Mouse (Mus musculus): ENCODE data around the gene Eif3l. TPM values are rescaled to one million over a fixed set of nuclear protein-coding genes. Genes with fewer than 3 reads are reported as not detected.

Eif3l gene
- polyA plus RNA-seq, 2 experiments: 198 to 214 TPM

GRCm38 (mm10) chr15:79109321-79109934 lies 34.4 kb downstream of the Eif3l start:
- ATAC-seq (ENCODE audit: low FRiP score, low read depth): no peak
- WGBS: under 1% methylated on average over 36 of the region's 46 CpGs
- Histone ChIP-seq H3K4me2 (replicated peaks; ENCODE audit: low read depth, low read length, severe bottlenecking) (peak overlapping the region; percentile 95), H3K4me3 (replicated peaks; ENCODE audit: low read length) (peak overlapping the region; percentile 93), H3K9me3 (ENCODE audit: control insufficient read depth, low read length) (no peaks in the 10 kb centered on the region), H3K9ac (ENCODE audit: low read depth, low read length, severe bottlenecking) (peak overlapping the region; percentile 89), H3K36me3 (ENCODE audit: control insufficient read depth, insufficient read depth, low read length) (peaks cover 9% of the 10 kb centered on the region; the same call in 1 of the 2 replicates), H3K27ac (replicated peaks; ENCODE audit: low read depth, low read length) (peak overlapping the region; percentile 83), H3K27me3 (ENCODE audit: control insufficient read depth, insufficient read depth, low read length) (no peaks in the 10 kb centered on the region), H3K4me1 (ENCODE audit: control insufficient read depth, insufficient read depth, low read length) (peaks cover 20% of the 10 kb centered on the region)
- TF ChIP-seq POLR2A (IDR thresholded peaks at IDR 0.05; ENCODE audit: borderline replicate concordance, extremely low read depth, insufficient read depth, insufficient read length): no peak
- no peak for DNase-seq (ENCODE audit: low spot score)

- Histone ChIP-seq H3K27ac (replicated peaks; ENCODE audit: low read depth, low read length) (no peak overlapping the region), H3K9me3 (ENCODE audit: control insufficient read depth, low read length) (no peaks in the 10 kb centered on the region), H3K36me3 (ENCODE audit: control insufficient read depth, insufficient read depth, low read length) (peaks cover 15% of the 10 kb centered on the region), H3K9ac (ENCODE audit: low read depth, low read length, severe bottlenecking) (peak overlapping the region; percentile 89), H3K4me2 (replicated peaks; ENCODE audit: low read depth, low read length, severe bottlenecking) (peak overlapping the region; percentile 95), H3K27me3 (ENCODE audit: control insufficient read depth, insufficient read depth, low read length) (no peaks in the 10 kb centered on the region), H3K4me1 (ENCODE audit: control insufficient read depth, insufficient read depth, low read length) (peaks cover 20% of the 10 kb centered on the region), H3K4me3 (replicated peaks; ENCODE audit: low read length) (peak overlapping the region; percentile 93)
- 10% methylated on average over 9 of the region's 9 CpGs for WGBS
- TF ChIP-seq POLR2A (IDR thresholded peaks at IDR 0.05; ENCODE audit: borderline replicate concordance, extremely low read depth, insufficient read depth, insufficient read length): no peak
- ATAC-seq (ENCODE audit: low FRiP score, low read depth) (no peak), DNase-seq (ENCODE audit: low spot score) (no peak)
These were observed 35.1 kb downstream of the Eif3l start for GRCm38 (mm10) chr15:79110031-79110430.

- Histone ChIP-seq H3K9ac (ENCODE audit: low read depth, low read length, severe bottlenecking) (0 out of 2 replicates have a peak overlapping the region, but pooled peaks have one; percentile 89), H3K9me3 (ENCODE audit: control insufficient read depth, low read length) (no peaks in the 10 kb centered on the region), H3K36me3 (ENCODE audit: control insufficient read depth, insufficient read depth, low read length) (peaks cover 20% of the 10 kb centered on the region), H3K4me3 (replicated peaks; ENCODE audit: low read length) (peak overlapping the region; percentile 93), H3K4me1 (ENCODE audit: control insufficient read depth, insufficient read depth, low read length) (peaks cover 20% of the 10 kb centered on the region), H3K27ac (replicated peaks; ENCODE audit: low read depth, low read length) (no peak overlapping the region), H3K4me2 (replicated peaks; ENCODE audit: low read depth, low read length, severe bottlenecking) (peak overlapping the region; percentile 95), H3K27me3 (ENCODE audit: control insufficient read depth, insufficient read depth, low read length) (no peaks in the 10 kb centered on the region)
- DNase-seq (ENCODE audit: low spot score) (no peak), ATAC-seq (ENCODE audit: low FRiP score, low read depth) (no peak)
- TF ChIP-seq POLR2A (IDR thresholded peaks at IDR 0.05; ENCODE audit: borderline replicate concordance, extremely low read depth, insufficient read depth, insufficient read length): no peak
- WGBS: 51% methylated on average over 2 of the region's 2 CpGs
These were observed 35.5 kb downstream of the Eif3l start for GRCm38 (mm10) chr15:79110528-79110927.

GRCm38 (mm10) chr15:79111774-79112173 lies 36.8 kb downstream of the Eif3l start:
- no peak for TF ChIP-seq POLR2A (IDR thresholded peaks at IDR 0.05; ENCODE audit: borderline replicate concordance, extremely low read depth, insufficient read depth, insufficient read length)
- Histone ChIP-seq H3K9me3 (ENCODE audit: control insufficient read depth, low read length) (no peaks in the 10 kb centered on the region), H3K27ac (replicated peaks; ENCODE audit: low read depth, low read length) (no peak overlapping the region), H3K4me3 (replicated peaks; ENCODE audit: low read length) (no peak overlapping the region), H3K4me2 (replicated peaks; ENCODE audit: low read depth, low read length, severe bottlenecking) (no peak overlapping the region), H3K36me3 (ENCODE audit: control insufficient read depth, insufficient read depth, low read length) (peaks cover 27% of the 10 kb centered on the region), H3K9ac (ENCODE audit: low read depth, low read length, severe bottlenecking) (no peak overlapping the region), H3K4me1 (ENCODE audit: control insufficient read depth, insufficient read depth, low read length) (peaks cover 20% of the 10 kb centered on the region), H3K27me3 (ENCODE audit: control insufficient read depth, insufficient read depth, low read length) (no peaks in the 10 kb centered on the region)
- DNase-seq (ENCODE audit: low spot score) (no peak), ATAC-seq (ENCODE audit: low FRiP score, low read depth) (no peak)
- WGBS: 81% methylated on average over 4 of the region's 4 CpGs

GRCm38 (mm10) chr15:79115276-79115675 lies 40.3 kb downstream of the Eif3l start:
- H3K27ac ChIP-seq (replicated peaks; ENCODE audit: low read depth, low read length): no peak overlapping the region
- 69% methylated on average over 5 of the region's 5 CpGs for WGBS
- H3K27me3 ChIP-seq (ENCODE audit: control insufficient read depth, insufficient read depth, low read length): no peaks in the 10 kb centered on the region
- no peak for TF ChIP-seq POLR2A (IDR thresholded peaks at IDR 0.05; ENCODE audit: borderline replicate concordance, extremely low read depth, insufficient read depth, insufficient read length)
- H3K4me1 ChIP-seq (ENCODE audit: control insufficient read depth, insufficient read depth, low read length): peaks cover 7% of the 10 kb centered on the region
- no peak for DNase-seq (ENCODE audit: low spot score)
- H3K9me3 ChIP-seq (ENCODE audit: control insufficient read depth, low read length): no peaks in the 10 kb centered on the region
- ATAC-seq (ENCODE audit: low FRiP score, low read depth): no peak
- no peak overlapping the region for H3K4me3 ChIP-seq (replicated peaks; ENCODE audit: low read length)
- H3K9ac ChIP-seq (ENCODE audit: low read depth, low read length, severe bottlenecking): no peak overlapping the region
- no peak overlapping the region for H3K4me2 ChIP-seq (replicated peaks; ENCODE audit: low read depth, low read length, severe bottlenecking)
- peaks cover 57% of the 10 kb centered on the region for H3K36me3 ChIP-seq (ENCODE audit: control insufficient read depth, insufficient read depth, low read length)

All from limb, embryonic 14.5 days (tissue).